Mouse (Mus musculus) liver, embryonic 16.5 days (tissue): ENCODE measurements at regions not wholly inside any gene's neighbourhood (a gene's known extent, or its start where the extent isn't known, plus 50 kb on each side); places are given as distances from the start of the nearest gene placed in this dataset.

Experiments used
- ATAC-seq: fragments of 200-750 bp; cut with Nextera tagmentation; 2 replicates; pipeline ENCODE4 v1.8.0; 2017; ENCODE audit warnings: low read depth, mild to moderate bottlenecking, moderate number of reproducible peaks, moderate library complexity
- H3K27ac ChIP-seq: fragments of 300-500 bp; sonication (generic); 2 replicates; pipeline ENCODE4 v1.5.1; 2014; ENCODE audit warnings: mild to moderate bottlenecking, low read length
- H3K27me3 ChIP-seq: fragments of 300-500 bp; sonication (generic); 2 replicates; pipeline ENCODE4 v1.6.1; 2014; ENCODE audit warnings: low read depth, low read length, mixed read lengths; ENCODE audit not compliant: control insufficient read depth, insufficient read depth
- H3K36me3 ChIP-seq: fragments of 300-500 bp; sonication (generic); 2 replicates; pipeline ENCODE4 v1.6.1; 2014; ENCODE audit warnings: mild to moderate bottlenecking; ENCODE audit not compliant: control insufficient read depth, insufficient read depth
- H3K4me1 ChIP-seq: fragments of 300-500 bp; sonication (generic); 2 replicates; pipeline ENCODE4 v1.6.1; 2014; ENCODE audit warnings: low read depth, low read length, mixed read lengths; ENCODE audit not compliant: control insufficient read depth
- H3K4me2 ChIP-seq: fragments of 300-500 bp; sonication (generic); 2 replicates; pipeline ENCODE4 v1.6.1; 2014; ENCODE audit warnings: low read depth, low read length, mixed read lengths
- H3K4me3 ChIP-seq: fragments of 300-500 bp; sonication (generic); 2 replicates; pipeline ENCODE4 v1.5.1; 2014; ENCODE audit warnings: low read depth, mild to moderate bottlenecking, low read length
- H3K9ac ChIP-seq: fragments of 300-500 bp; sonication (generic); 2 replicates; pipeline ENCODE4 v1.6.1; 2014; ENCODE audit warnings: low read depth, low read length
- H3K9me3 ChIP-seq: fragments of 300-500 bp; sonication (generic); replicated peaks from 2 replicates; pipeline ENCODE4 v1.6.1; 2016; ENCODE audit warnings: low read length; ENCODE audit not compliant: control insufficient read depth
- WGBS: fragments of 180-500 bp; shearing (Covaris S2); extraction: QIAGEN DNeasy Blood & Tissue Kit; methylation state at CpG from one replicate; pipeline ENCODE4 v1.1.7; 2014; ENCODE audit not compliant: insufficient replicate concordance; 5-methylcytosine and 5-hydroxymethylcytosine counted together

- no peaks in the 10 kb centered on the region for H3K27me3 ChIP-seq
- no peak overlapping the region for H3K4me2 ChIP-seq
- ATAC-seq, result no peak
- H3K36me3 ChIP-seq, result no peaks in the 10 kb centered on the region
- H3K9ac ChIP-seq, result no peak overlapping the region
- no peak overlapping the region for H3K27ac ChIP-seq
- no peaks in the 10 kb centered on the region; the same call in 1 of the 2 replicates for H3K4me1 ChIP-seq
- 56% methylated on average over 5 of the region's 5 CpGs for WGBS
- no peaks in the 10 kb centered on the region for H3K9me3 ChIP-seq
- H3K4me3 ChIP-seq, result no peak overlapping the region
Measured at GRCm38 (mm10) chr10:96237572-96238130, 101.2 kb downstream of the Gm5426 start.

DNA sequence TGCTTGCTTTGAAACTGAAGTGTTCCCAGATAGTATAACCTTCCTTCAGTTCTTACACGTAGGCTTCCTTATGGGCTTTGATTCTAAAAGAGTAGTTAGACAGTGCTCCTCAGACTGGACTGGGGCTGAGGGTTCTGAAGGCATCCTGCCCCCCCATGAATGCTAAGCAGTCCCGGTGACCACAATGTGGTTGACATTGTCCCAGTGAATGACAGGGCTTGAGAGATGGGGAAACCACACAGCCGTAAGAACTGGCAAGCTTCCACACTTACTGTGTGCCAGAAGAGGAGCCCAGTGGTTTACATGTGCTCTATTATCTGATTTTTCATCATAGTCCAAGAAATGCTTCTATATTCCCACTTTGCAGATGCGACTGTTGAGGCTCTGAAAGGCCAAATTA, 101.8 kb downstream of the Gm5426 start:
- H3K9ac ChIP-seq, result no peak overlapping the region
- H3K4me1 ChIP-seq, result no peaks in the 10 kb centered on the region; the same call in 1 of the 2 replicates
- no peak for ATAC-seq
- no peaks in the 10 kb centered on the region for H3K36me3 ChIP-seq
- H3K27me3 ChIP-seq, result no peaks in the 10 kb centered on the region
- no peak overlapping the region for H3K4me3 ChIP-seq
- 21% methylated on average over 4 of the region's 4 CpGs for whole genome bisulfite sequencing
- H3K9me3 ChIP-seq, result no peaks in the 10 kb centered on the region
- no peak overlapping the region for H3K27ac ChIP-seq
- no peak overlapping the region for H3K4me2 ChIP-seq

GRCm38 (mm10) chr10:96238850-96239249, 102.4 kb downstream of the Gm5426 start:
- WGBS, result 48% methylated on average over 3 of the region's 3 CpGs
- Histone ChIP-seq H3K27ac (no peak overlapping the region), H3K4me3 (no peak overlapping the region), H3K27me3 (no peaks in the 10 kb centered on the region), H3K9me3 (no peaks in the 10 kb centered on the region), H3K36me3 (no peaks in the 10 kb centered on the region), H3K9ac (no peak overlapping the region), H3K4me1 (no peaks in the 10 kb centered on the region), H3K4me2 (no peak overlapping the region)
- no peak for ATAC-seq

DNA sequence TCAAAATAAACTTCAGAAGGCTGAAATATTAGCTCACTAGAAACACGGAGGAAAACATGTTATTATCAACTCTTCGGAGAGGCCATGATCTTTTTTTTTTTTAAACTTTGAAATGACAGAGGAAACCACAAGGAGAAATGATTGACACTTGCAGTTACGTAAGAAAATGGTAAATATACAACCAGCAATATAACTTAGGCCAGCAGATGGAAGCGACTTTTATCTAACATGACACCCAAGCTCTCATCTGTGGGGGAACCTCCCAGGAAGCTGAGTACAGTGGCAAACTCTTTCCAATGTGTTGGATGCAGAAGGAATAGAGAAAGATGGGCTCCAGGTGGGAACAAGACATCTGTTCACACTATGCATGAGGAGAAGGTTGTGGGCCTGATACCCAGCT, 104.2 kb downstream of the Gm5426 start:
- Histone ChIP-seq H3K27me3 (no peaks in the 10 kb centered on the region), H3K9ac (no peak overlapping the region), H3K9me3 (no peaks in the 10 kb centered on the region), H3K4me3 (no peak overlapping the region), H3K36me3 (no peaks in the 10 kb centered on the region), H3K4me2 (no peak overlapping the region), H3K4me1 (no peaks in the 10 kb centered on the region), H3K27ac (no peak overlapping the region)
- ATAC-seq, result no peak
- WGBS, result 20% methylated on average over 4 of the region's 4 CpGs

DNA sequence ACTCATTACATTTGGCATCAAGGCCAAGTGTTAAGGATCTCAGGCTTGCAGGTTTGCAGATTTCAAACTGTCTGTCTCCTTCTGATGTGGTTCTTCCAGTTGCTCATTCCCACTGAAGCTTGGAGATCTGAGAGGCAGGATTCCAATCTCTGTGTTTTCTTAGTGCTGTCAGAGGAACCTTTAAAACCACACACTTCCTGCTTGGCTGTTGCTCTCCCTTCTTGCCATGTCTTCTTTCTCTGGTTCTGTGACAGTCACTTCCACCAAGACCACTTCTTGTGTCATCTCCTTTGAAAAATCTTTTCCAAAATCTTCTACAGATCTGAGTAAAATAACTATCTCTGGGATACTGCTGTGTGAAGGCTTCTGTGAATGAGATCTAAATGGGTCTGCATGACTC, 117.3 kb downstream of the Gm5426 start:
- H3K9me3 ChIP-seq, result no peaks in the 10 kb centered on the region
- H3K4me2 ChIP-seq, result no peak overlapping the region
- H3K27me3 ChIP-seq, result no peaks in the 10 kb centered on the region
- no peak for ATAC-seq
- H3K4me1 ChIP-seq, result no peaks in the 10 kb centered on the region
- H3K9ac ChIP-seq, result no peak overlapping the region
- no peaks in the 10 kb centered on the region for H3K36me3 ChIP-seq
- no peak overlapping the region for H3K4me3 ChIP-seq
- H3K27ac ChIP-seq, result no peak overlapping the region

DNA sequence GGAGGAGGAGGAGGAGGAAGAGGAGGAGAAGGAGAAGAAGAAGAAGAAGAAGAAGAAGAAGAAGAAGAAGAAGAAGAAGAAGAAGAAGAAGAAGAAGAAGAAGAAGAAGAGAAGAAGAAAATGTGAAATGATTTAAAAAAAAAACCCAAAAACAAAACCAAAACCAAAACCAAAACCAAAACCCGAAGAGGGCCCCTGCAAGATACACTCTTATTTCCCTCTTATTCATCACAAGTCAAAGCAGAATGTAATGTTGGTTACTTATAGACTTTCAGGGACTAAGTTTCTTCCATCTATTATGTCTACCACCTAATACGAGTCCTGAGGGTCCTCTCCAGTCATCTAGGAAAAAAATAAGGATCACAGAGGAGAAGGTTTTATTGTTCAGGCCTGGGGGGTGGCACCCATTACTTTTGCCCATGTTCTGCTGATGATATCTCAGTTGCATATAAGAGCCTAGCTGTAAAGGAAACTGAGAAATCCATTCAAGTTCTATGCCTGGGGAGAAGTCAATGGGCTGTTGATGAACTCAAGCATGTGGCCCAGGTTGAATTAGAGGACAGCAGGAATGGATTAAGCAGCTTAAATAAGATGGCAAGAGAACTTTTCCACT, 118.0 kb downstream of the Gm5426 start:
- 39% methylated on average over 2 of the region's 2 CpGs for WGBS
- H3K27ac ChIP-seq, result no peak overlapping the region
- ATAC-seq, result no peak
- H3K9ac ChIP-seq, result no peak overlapping the region
- H3K4me3 ChIP-seq, result no peak overlapping the region
- no peaks in the 10 kb centered on the region for H3K27me3 ChIP-seq
- no peaks in the 10 kb centered on the region for H3K36me3 ChIP-seq
- no peak overlapping the region for H3K4me2 ChIP-seq
- H3K4me1 ChIP-seq, result no peaks in the 10 kb centered on the region
- H3K9me3 ChIP-seq, result no peaks in the 10 kb centered on the region

DNA sequence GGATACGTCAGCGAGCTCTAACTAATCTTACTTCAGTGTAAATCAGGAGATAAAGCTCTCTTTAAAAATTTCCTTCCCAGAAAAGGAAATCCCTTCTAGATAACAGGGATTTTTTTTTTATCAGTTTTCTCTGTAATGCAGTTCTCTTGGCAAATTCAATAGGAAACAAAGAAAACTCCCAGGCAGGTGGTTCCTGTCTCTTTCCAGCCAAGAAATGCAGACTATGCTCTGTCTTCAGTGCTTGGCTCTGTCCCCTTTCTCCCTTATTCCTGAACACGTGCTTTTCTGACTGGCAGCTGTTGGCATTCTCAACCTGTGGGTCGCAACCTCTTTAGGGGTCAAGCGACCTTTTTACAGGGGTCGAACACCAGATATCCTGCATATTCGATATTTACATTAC, 121.5 kb downstream of the Gm5426 start:
- 49% methylated on average over 7 of the region's 7 CpGs for WGBS
- Histone ChIP-seq H3K4me2 (no peak overlapping the region), H3K4me3 (no peak overlapping the region), H3K36me3 (no peaks in the 10 kb centered on the region), H3K27ac (no peak overlapping the region), H3K4me1 (no peaks in the 10 kb centered on the region), H3K9me3 (no peaks in the 10 kb centered on the region), H3K9ac (no peak overlapping the region), H3K27me3 (no peaks in the 10 kb centered on the region)
- ATAC-seq, result no peak

- ATAC-seq, result no peak
- Histone ChIP-seq H3K4me1 (no peaks in the 10 kb centered on the region), H3K9ac (no peak overlapping the region), H3K27me3 (no peaks in the 10 kb centered on the region), H3K27ac (no peak overlapping the region), H3K4me2 (no peak overlapping the region), H3K9me3 (no peaks in the 10 kb centered on the region), H3K4me3 (no peak overlapping the region), H3K36me3 (no peaks in the 10 kb centered on the region)
- WGBS, result 58% methylated on average over 10 of the region's 10 CpGs
Measured at GRCm38 (mm10) chr10:96259242-96259641, 122.8 kb downstream of the Gm5426 start.

GRCm38 (mm10) chr10:96259648-96260047, 123.2 kb downstream of the Gm5426 start:
- Histone ChIP-seq H3K4me2 (no peak overlapping the region), H3K9ac (no peak overlapping the region), H3K36me3 (no peaks in the 10 kb centered on the region), H3K27me3 (no peaks in the 10 kb centered on the region), H3K9me3 (no peaks in the 10 kb centered on the region), H3K4me3 (no peak overlapping the region), H3K27ac (no peak overlapping the region), H3K4me1 (no peaks in the 10 kb centered on the region)
- ATAC-seq, result no peak
- WGBS, result 78% methylated on average over 8 of the region's 8 CpGs
